Comparison of ENCODE assay signal across 19 mouse cellular contexts in genomic region chr12:55859409-55860349, GRCm38 (mm10). TPM values are rescaled to one million over a fixed set of nuclear protein-coding genes. Genes with fewer than 3 reads are reported as not detected.
DNase-seq lines count a peak whose midpoint lies in the region; ATAC-seq and TF ChIP-seq lines count a peak whose summit lies in the region.
"Had no signal": no experiment of that assay in that cellular context is flagged by ENCODE, and none has a peak within 500 bp of the region (broad histone marks: within the 10 kb centered on the region; RNA-seq: fewer than 3 reads in every experiment).

No protein-coding gene starts in this region.

- ATAC-seq in megakaryocyte, adult 5-6 weeks (ENCODE audit: poor library complexity, severe bottlenecking): no peak
- ATAC-seq in liver, embryonic 13.5 days (ENCODE audit: low read depth): peak; percentile 88
- 0 out of 2 replicates have a peak, but pooled peaks have one; percentile 40 for ATAC-seq in liver, postnatal 0 days
- ATAC-seq: activated CD4-positive, CD25-positive, alpha-beta regulatory T cell, adult 4 months; forebrain, postnatal 0 days; Patski had no signal

- DNase-seq in liver, embryonic 13.5 days: peak; percentile 15
- no peak for DNase-seq in liver, postnatal 0 days
- DNase-seq in retina, postnatal 1 day: no peak
- DNase-seq in urinary bladder, postnatal 14 days (ENCODE audit: low spot score): no peak
- DNase-seq in embryo, embryonic 10 days (ENCODE audit: low spot score): no peak
- DNase-seq: adrenal gland, postnatal 14 days; cerebellum, adult 2 months; cerebellum, postnatal 10 days; forebrain, postnatal 0 days; gastrocnemius, postnatal 14 days; heart, postnatal 36 days had no signal

- TF ChIP-seq EP300 in liver, postnatal 0 days (IDR thresholded peaks at IDR 0.05; ENCODE audit: low read depth): no peak

- peak overlapping the region; percentile 88 for H3K27ac ChIP-seq in liver, embryonic 13.5 days
- no peak overlapping the region for H3K27ac ChIP-seq in liver, postnatal 0 days (ENCODE audit: low read depth)
- H3K27ac ChIP-seq: embryonic facial prominence, embryonic 12.5 days; forebrain, embryonic 12.5 days; heart, embryonic 13.5 days; hindbrain, embryonic 15.5 days had no signal

- peak overlapping the region; percentile 39; the same call in 1 of the 2 replicates for H3K9ac ChIP-seq in liver, embryonic 13.5 days
- H3K9ac ChIP-seq in liver, postnatal 0 days (replicated peaks): no peak overlapping the region
- H3K9ac ChIP-seq: embryonic facial prominence, embryonic 12.5 days; forebrain, embryonic 12.5 days; forebrain, postnatal 0 days; heart, embryonic 13.5 days; hindbrain, embryonic 15.5 days had no signal

- 59% methylated on average over 17 of the region's 17 CpGs for WGBS in liver, embryonic 13.5 days (ENCODE audit: insufficient replicate concordance)
- 82% methylated on average over 17 of the region's 17 CpGs for WGBS in liver, postnatal 0 days (ENCODE audit: insufficient replicate concordance)

- peaks cover 12% of the 10 kb centered on the region for H3K9me3 ChIP-seq in megakaryocyte, embryonic 14.5 days
- peaks cover 11% of the 10 kb centered on the region; the same call in 1 of the 2 replicates for H3K9me3 ChIP-seq in liver, embryonic 13.5 days (replicated peaks)
- peaks cover 3% of the 10 kb centered on the region; the same call in 1 of the 2 replicates for H3K9me3 ChIP-seq in liver, postnatal 0 days (ENCODE audit: low read length)

- peaks cover 67% of the 10 kb centered on the region for H3K36me3 ChIP-seq in megakaryocyte, embryonic 14.5 days (replicated peaks; ENCODE audit: low read length)
- peaks cover 51% of the 10 kb centered on the region for H3K36me3 ChIP-seq in liver, embryonic 13.5 days
- H3K36me3 ChIP-seq in liver, postnatal 0 days (replicated peaks; ENCODE audit: insufficient read depth, low read length): peaks cover 21% of the 10 kb centered on the region

- H3K4me1 ChIP-seq in megakaryocyte, embryonic 14.5 days: peaks cover 13% of the 10 kb centered on the region
- peaks cover 36% of the 10 kb centered on the region for H3K4me1 ChIP-seq in liver, embryonic 13.5 days (replicated peaks)
- H3K4me1 ChIP-seq in liver, postnatal 0 days (ENCODE audit: insufficient read depth): no peaks in the 10 kb centered on the region
- H3K4me1 ChIP-seq: embryonic facial prominence, embryonic 12.5 days; forebrain, embryonic 12.5 days; heart, embryonic 13.5 days; hindbrain, embryonic 15.5 days had no signal

- no peaks in the 10 kb centered on the region for H3K27me3 ChIP-seq in megakaryocyte, embryonic 14.5 days (replicated peaks)
- no peaks in the 10 kb centered on the region for H3K27me3 ChIP-seq in liver, embryonic 13.5 days
- H3K27me3 ChIP-seq in liver, postnatal 0 days (ENCODE audit: insufficient read depth, low read length): no peaks in the 10 kb centered on the region
- H3K27me3 ChIP-seq: embryonic facial prominence, embryonic 12.5 days; forebrain, embryonic 12.5 days; heart, embryonic 13.5 days; hindbrain, embryonic 15.5 days; Patski had no signal

- peak overlapping the region; percentile 35 for H3K4me3 ChIP-seq in megakaryocyte, embryonic 14.5 days (replicated peaks)
- no peak overlapping the region for H3K4me3 ChIP-seq in liver, embryonic 13.5 days (replicated peaks)
- H3K4me3 ChIP-seq in liver, postnatal 0 days (ENCODE audit: low read depth, low read length): no peak overlapping the region
- H3K4me3 ChIP-seq: embryonic facial prominence, embryonic 12.5 days; forebrain, embryonic 12.5 days; heart, embryonic 13.5 days; hindbrain, embryonic 15.5 days had no signal

- no peak for TF ChIP-seq CTCF in liver, postnatal 0 days (IDR thresholded peaks at IDR 0.05; ENCODE audit: low read depth)

- peak overlapping the region; percentile 48 for H3K4me2 ChIP-seq in liver, embryonic 13.5 days
- no peak overlapping the region for H3K4me2 ChIP-seq in liver, postnatal 0 days (ENCODE audit: low read depth, low read length)
- H3K4me2 ChIP-seq: embryonic facial prominence, embryonic 12.5 days; forebrain, embryonic 12.5 days; heart, embryonic 13.5 days; hindbrain, embryonic 15.5 days had no signal

RNA-seq across cellular contexts. Expression of gene Brms1l, which starts 23.6 kb away (rescaled TPM):
- polyA plus RNA-seq in megakaryocyte, embryonic 14.5 days (2012; ENCODE audit: insufficient read depth, low replicate concordance): 28.6 TPM in 1 of 2 replicates, not detected in the other
- 12.6 and 12.8 TPM in 2 replicates for total RNA-seq in megakaryocyte, adult 5-6 weeks (2015)
- 13.8 and 14.0 TPM in 2 replicates for total RNA-seq in megakaryocyte, adult 5-6 weeks (2017)
- polyA plus RNA-seq in liver, embryonic 13.5 days (2015; fragmentation: Nextera tagmentation; extraction: Ambion mirVana): 18.7 and 20.7 TPM in 2 replicates
- polyA plus RNA-seq in liver, postnatal 0 days (2015; fragmentation: Nextera tagmentation; extraction: Ambion mirVana): 5.3 and 6.9 TPM in 2 replicates

RNA-seq across cellular contexts. Expression of gene Ralgapa1, which starts 38.7 kb away (rescaled TPM):
- polyA plus RNA-seq in megakaryocyte, embryonic 14.5 days (2012; ENCODE audit: insufficient read depth, low replicate concordance): 6.6 TPM in 1 of 2 replicates, not detected in the other
- 33.7 and 39.3 TPM in 2 replicates for total RNA-seq in megakaryocyte, adult 5-6 weeks (2015)
- total RNA-seq in megakaryocyte, adult 5-6 weeks (2017): 25.6 and 36.6 TPM in 2 replicates
- polyA plus RNA-seq in liver, embryonic 13.5 days (2015; fragmentation: Nextera tagmentation; extraction: Ambion mirVana): 4.0 and 4.9 TPM in 2 replicates
- 2.3 and 2.8 TPM in 2 replicates for polyA plus RNA-seq in liver, postnatal 0 days (2015; fragmentation: Nextera tagmentation; extraction: Ambion mirVana)
